Mouse (Mus musculus) CH12.LX (cell line): ENCODE data around the gene Tmem204. TPM values are rescaled to one million over a fixed set of nuclear protein-coding genes. Genes with fewer than 3 reads are reported as not detected.

Experiments
- DNase-seq: peaks from one replicate; pipeline ENCODE4 v3.0.0-alpha.2; 2013; ENCODE audit errors: extremely low read depth
- H3K27ac ChIP-seq: 2 replicates; pipeline ENCODE4 v1.5.1; 2012; ENCODE audit warnings: low read depth, mild to moderate bottlenecking, control low read depth, moderate library complexity; ENCODE audit not compliant: insufficient read depth
- H3K27me3 ChIP-seq: replicated peaks from 2 replicates; pipeline ENCODE3; 2012; ENCODE audit warnings: inconsistent platforms
- H3K36me3 ChIP-seq, 2 experiments: replicated peaks in 1 of 2; 2 replicates each; pipeline versions ENCODE3 to v1.6.1; 2012; ENCODE audit warnings: inconsistent platforms in 1 of 2, low read length in 1 of 2, mild to moderate bottlenecking in 1 of 2, mixed read lengths in 1 of 2, moderate library complexity in 1 of 2; ENCODE audit not compliant: control insufficient read depth in 1 of 2, insufficient read depth in 1 of 2
- H3K4me1 ChIP-seq, 2 experiments: 2 replicates each; pipeline ENCODE4 v1.6.1; 2012; ENCODE audit warnings: inconsistent platforms in 1 of 2, moderate library complexity in 1 of 2; ENCODE audit not compliant: insufficient read depth in 2 of 2, control insufficient read depth in 1 of 2
- H3K4me2 ChIP-seq: 2 replicates; pipeline ENCODE4 v1.6.1; 2012; ENCODE audit warnings: low read depth, mild to moderate bottlenecking, control low read depth; ENCODE audit not compliant: poor library complexity, insufficient read depth, severe bottlenecking
- H3K4me3 ChIP-seq, 3 experiments: fragments of 150-350 bp in 1 of 3; sonication (generic) in 1 of 3; replicated peaks in 1 of 3; 2 replicates each; pipeline versions ENCODE3 to v1.5.1; 2011 to 2012; ENCODE audit warnings: low read depth in 2 of 3, low read length in 2 of 3, mild to moderate bottlenecking in 2 of 3, moderate library complexity in 2 of 3, control low read depth in 1 of 3, improper control_type of control experiment in 1 of 3, inconsistent platforms in 1 of 3, mixed read lengths in 1 of 3; ENCODE audit not compliant: poor library complexity in 1 of 3
- H3K79me2 ChIP-seq: replicated peaks from 2 replicates; pipeline ENCODE4 v1.6.1; 2012; ENCODE audit warnings: mild to moderate bottlenecking, moderate library complexity; ENCODE audit not compliant: control insufficient read depth, poor library complexity, insufficient read depth, severe bottlenecking; ENCODE audit errors: extremely low read depth
- H3K9ac ChIP-seq: 2 replicates; pipeline ENCODE4 v1.6.1; 2012; ENCODE audit warnings: low read depth, mild to moderate bottlenecking, control low read depth, moderate library complexity; ENCODE audit not compliant: insufficient read depth
- H3K9me3 ChIP-seq: replicated peaks from 2 replicates; pipeline ENCODE3; 2012; ENCODE audit warnings: low read length, inconsistent platforms, mixed read lengths
- CHD1 ChIP-seq: IDR thresholded peaks from 2 replicates; pipeline ENCODE4 v1.6.1; 2012; ENCODE audit warnings: low read depth, low read length, improper control_type of control experiment, inconsistent platforms
- CHD2 ChIP-seq: IDR thresholded peaks from 2 replicates; pipeline ENCODE4 v1.6.1; 2011; ENCODE audit warnings: low read length, improper control_type of control experiment
- ELF1 ChIP-seq: IDR thresholded peaks from 2 replicates; pipeline ENCODE4 v1.6.1; 2014; ENCODE audit warnings: low read depth, mild to moderate bottlenecking, inconsistent platforms, low read length, improper control_type of control experiment
- ETS1 ChIP-seq: conservative IDR thresholded peaks from 2 replicates; pipeline ENCODE4 v1.6.1; 2012; ENCODE audit warnings: low read depth, mild to moderate bottlenecking, inconsistent platforms, low read length, improper control_type of control experiment, moderate library complexity
- GABPA ChIP-seq: IDR thresholded peaks from 2 replicates; pipeline ENCODE4 v1.6.1; 2012; ENCODE audit warnings: low read depth, low read length, improper control_type of control experiment, inconsistent platforms; ENCODE audit not compliant: insufficient replicate concordance
- IRF4 ChIP-seq: IDR thresholded peaks from 2 replicates; pipeline ENCODE4 v1.6.1; 2014; ENCODE audit warnings: low read depth, mild to moderate bottlenecking, inconsistent platforms, low read length, improper control_type of control experiment
- KAT2A ChIP-seq: IDR thresholded peaks from 2 replicates; pipeline ENCODE4 v1.6.1; 2012; ENCODE audit warnings: low read length, improper control_type of control experiment, inconsistent platforms; ENCODE audit not compliant: insufficient replicate concordance
- MAX ChIP-seq: IDR thresholded peaks from 2 replicates; pipeline ENCODE4 v1.6.1; 2011; ENCODE audit warnings: low read length, improper control_type of control experiment
- MEF2A ChIP-seq: IDR thresholded peaks from 2 replicates; pipeline ENCODE4 v1.6.1; 2014; ENCODE audit warnings: low read depth, mild to moderate bottlenecking, inconsistent platforms, low read length, improper control_type of control experiment, borderline replicate concordance
- MXI1 ChIP-seq: IDR thresholded peaks from 2 replicates; pipeline ENCODE4 v1.6.1; 2011; ENCODE audit warnings: mild to moderate bottlenecking, low read depth, low read length, improper control_type of control experiment
- MYC ChIP-seq: IDR thresholded peaks from 2 replicates; pipeline ENCODE4 v1.6.1; 2011; ENCODE audit warnings: low read depth, mild to moderate bottlenecking, improper control_type of control experiment, low read length
- POLR2A ChIP-seq: IDR thresholded peaks from 2 replicates; pipeline ENCODE4 v1.6.1; 2011; ENCODE audit warnings: low read depth, mild to moderate bottlenecking, improper control_type of control experiment, low read length
- POLR2AphosphoS2 ChIP-seq: IDR thresholded peaks from 2 replicates; pipeline ENCODE4 v1.6.1; 2011; ENCODE audit warnings: low read depth, low read length, improper control_type of control experiment
- TBP ChIP-seq: conservative IDR thresholded peaks from 2 replicates; pipeline ENCODE4 v1.6.1; 2011; ENCODE audit warnings: low read depth, low read length, improper control_type of control experiment
- TCF12 ChIP-seq: IDR thresholded peaks from 2 replicates; pipeline ENCODE4 v1.6.1; 2014; ENCODE audit warnings: low read depth, mild to moderate bottlenecking, inconsistent platforms, low read length, improper control_type of control experiment
- UBTF ChIP-seq: IDR thresholded peaks from 2 replicates; pipeline ENCODE4 v1.6.1; 2012; ENCODE audit warnings: low read depth, mild to moderate bottlenecking, inconsistent platforms, low read length, improper control_type of control experiment, moderate library complexity
- USF1 ChIP-seq: IDR thresholded peaks from 2 replicates; pipeline ENCODE4 v1.6.1; 2014; ENCODE audit warnings: low read depth, mild to moderate bottlenecking, inconsistent platforms, low read length, improper control_type of control experiment
- ZKSCAN1 ChIP-seq: IDR thresholded peaks from 2 replicates; pipeline ENCODE4 v1.6.1; 2012; ENCODE audit warnings: low read depth, inconsistent platforms, low read length, improper control_type of control experiment, borderline replicate concordance
- ZMIZ1 ChIP-seq: IDR thresholded peaks from 2 replicates; pipeline ENCODE4 v1.6.1; 2012; ENCODE audit warnings: low read depth, mild to moderate bottlenecking, inconsistent platforms, low read length, improper control_type of control experiment
- dilution Hi-C: fragments of 300-500 bp; cut with MboI; formaldehyde crosslinking; loops from 2 replicates; pipeline ENCODE4 v1.14.3; 2020; ENCODE audit warnings: low sequenced_read_pairs; ENCODE audit not compliant: extremely low pct_unique_long_range_greater_than_20kb, extremely low pct_ligation_motif_present
- in situ Hi-C: fragments of 300-500 bp; cut with MboI; formaldehyde crosslinking; loops from 3 replicates; pipeline ENCODE4 v1.14.3; 2019; ENCODE audit warnings: low sequenced_read_pairs, low pct_ligation_motif_present, low pct_unique_long_range_greater_than_20kb, mixed read lengths
- polyA plus RNA-seq: library from polyadenylated mRNA; unstranded; fragments of >175 nt; gene quantifications from 2 replicates; pipeline ENCODE4 v1.2.1, GENCODE M21; 2012; ENCODE audit warnings: low read depth; ENCODE audit not compliant: insufficient read length
- total RNA-seq, 2 experiments: library from RNA; depleted of rRNA; stranded (reverse); fragments of 300-350 nt in 1 of 2; fragments of >200 nt in 1 of 2; gene quantifications; 2 replicates each; pipeline ENCODE4 v1.2.3; 2012 to 2014

The Tmem204 gene
- total and polyA plus RNA-seq, 3 experiments = 1.9 TPM; not detected in 2

DNA sequence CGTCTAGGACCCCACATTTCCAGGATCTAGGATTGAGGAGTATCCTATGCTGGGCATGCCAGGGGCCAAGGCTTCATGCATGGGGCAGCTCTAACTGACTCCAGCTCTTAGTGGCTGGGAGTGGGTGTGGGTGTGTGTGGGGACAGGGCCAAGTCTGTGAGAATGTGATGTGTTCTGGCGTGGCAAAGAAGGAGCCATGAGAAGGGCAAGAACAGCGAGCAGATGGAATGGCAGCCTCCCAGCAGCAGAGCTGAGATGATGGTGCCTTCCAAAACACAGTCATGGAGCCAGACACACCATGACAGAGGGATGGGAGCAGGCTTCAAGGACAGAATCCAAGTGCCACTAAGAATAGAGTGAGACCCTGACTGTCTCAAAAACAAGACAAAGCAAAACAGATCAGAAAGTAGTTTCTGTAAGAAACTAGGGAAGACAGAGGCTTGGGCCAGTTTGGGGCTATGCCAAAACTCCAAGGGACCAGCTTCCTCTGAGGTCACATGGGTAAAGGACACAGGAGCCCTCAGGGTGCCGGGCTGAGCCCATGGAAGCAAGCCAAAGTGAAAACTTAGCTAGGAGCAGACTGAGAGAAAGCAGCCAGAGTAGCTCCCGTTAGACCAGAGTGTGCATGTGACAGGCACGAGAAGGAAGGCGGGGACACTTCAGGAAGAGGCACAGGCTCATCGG, 28.5 kb upstream of the Tmem204 start:
- Histone ChIP-seq H3K4me3 (no peak overlapping the region), H3K79me2 (no peaks in the 10 kb centered on the region), H3K27ac (no peak overlapping the region), H3K4me2 (no peak overlapping the region), H3K9ac (no peak overlapping the region), H3K4me1 (peaks cover 2 to 30% of the 10 kb centered on the region in 2 experiments; a peak in 3 of 4 replicates), H3K36me3 (peaks cover 38 to 74% of the 10 kb centered on the region in 2 experiments), H3K9me3 (no peaks in the 10 kb centered on the region), H3K27me3 (no peaks in the 10 kb centered on the region)
- no peak for DNase-seq
- dilution Hi-C loops (no loop called here), in situ Hi-C loops (loop anchor here (5.0 kb wide), 1 partner anchor 165 kb away; no protein-coding TSS in a partner anchor)
- no peak for TF ChIP-seq IRF4
- TF ChIP-seq CHD2 = no peak
- TF ChIP-seq POLR2A = no peak
- TF ChIP-seq ZKSCAN1 = no peak
- TF ChIP-seq KAT2A = no peak
- TF ChIP-seq MAX = no peak
- no peak for TF ChIP-seq TBP
- no peak for TF ChIP-seq GABPA
- TF ChIP-seq MEF2A = no peak
- TF ChIP-seq POLR2AphosphoS2 = no peak
- TF ChIP-seq USF1 = no peak

DNA sequence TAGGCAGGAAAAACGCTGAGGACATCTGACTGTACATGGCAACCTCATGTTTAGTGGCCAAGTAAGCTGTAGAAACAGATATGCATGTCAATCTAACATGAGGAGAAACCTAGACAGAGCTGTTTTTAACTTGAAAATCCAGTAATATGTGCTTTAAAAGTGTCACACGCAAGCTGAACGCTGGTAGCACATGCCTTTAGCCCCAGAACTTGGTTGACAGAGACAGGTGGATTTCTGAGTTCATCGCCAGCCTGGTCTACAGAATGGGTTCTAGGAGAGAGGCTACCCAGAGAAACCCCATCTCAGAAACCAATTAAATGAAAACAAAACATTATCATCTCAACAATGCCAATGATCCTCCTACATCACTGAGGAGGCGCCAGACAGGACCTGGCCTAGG, 27.8 kb upstream of the Tmem204 start:
- Histone ChIP-seq H3K79me2 (no peaks in the 10 kb centered on the region), H3K4me3 (no peak overlapping the region), H3K36me3 (peaks cover 45 to 80% of the 10 kb centered on the region in 2 experiments), H3K27ac (no peak overlapping the region), H3K27me3 (no peaks in the 10 kb centered on the region), H3K4me2 (no peak overlapping the region), H3K9ac (no peak overlapping the region), H3K9me3 (no peaks in the 10 kb centered on the region), H3K4me1 (peaks cover 2 to 27% of the 10 kb centered on the region in 2 experiments; a peak in 3 of 4 replicates)
- DNase-seq = no peak
- dilution Hi-C loops (no loop called here), in situ Hi-C loops (loop anchor here (5.0 kb wide), 1 partner anchor 166 kb away; no protein-coding TSS in a partner anchor)
- TF ChIP-seq MYC (no peak), MEF2A (no peak), TCF12 (no peak), POLR2AphosphoS2 (no peak), KAT2A (no peak), UBTF (no peak), CHD2 (no peak), ELF1 (no peak), MXI1 (no peak), TBP (no peak), USF1 (no peak), IRF4 (no peak), ETS1 (no peak), POLR2A (no peak), ZMIZ1 (no peak), CHD1 (no peak)
